Mouse (Mus musculus) cortical plate, adult 2 months (tissue): ENCODE data around the gene Ifne. TPM values are rescaled to one million over a fixed set of nuclear protein-coding genes. Genes with fewer than 3 reads are reported as not detected.
A peak's percentile ranks its signal among the peaks of the same experiment; 100 is the strongest.

Source experiments
- H3K27ac ChIP-seq: fragments of 200-500 bp; 2 replicates; pipeline ENCODE4 v1.5.1; 2012; ENCODE audit warnings: low read length, control low read depth, inconsistent platforms; ENCODE audit not compliant: insufficient read depth
- H3K4me1 ChIP-seq: fragments of 200-500 bp; 2 replicates; pipeline ENCODE4 v1.6.1; 2011; ENCODE audit warnings: low read length; ENCODE audit not compliant: control insufficient read depth, insufficient read depth
- H3K4me3 ChIP-seq: fragments of 200-500 bp; 2 replicates; pipeline ENCODE4 v1.5.1; 2011; ENCODE audit warnings: mild to moderate bottlenecking, low read length, control low read depth; ENCODE audit not compliant: insufficient read depth
- CTCF ChIP-seq: fragments of 200-500 bp; IDR thresholded peaks from 2 replicates; pipeline ENCODE4 v1.5.1; 2011; ENCODE audit warnings: mild to moderate bottlenecking, control low read depth, low read length; ENCODE audit not compliant: insufficient read depth; ENCODE audit errors: extremely low read depth
- POLR2A ChIP-seq: fragments of 200-500 bp; IDR thresholded peaks from 2 replicates; pipeline ENCODE4 v1.6.1; 2011; ENCODE audit warnings: mild to moderate bottlenecking, low read length, control low read depth; ENCODE audit not compliant: insufficient read depth; ENCODE audit errors: extremely low read depth
- polyA plus RNA-seq: library from polyadenylated mRNA; depleted of rRNA; stranded (reverse); fragments of >200 nt; gene quantifications from 2 replicates; pipeline ENCODE4 v1.2.3, GENCODE M21; 2012

Gene Ifne
- polyA plus RNA-seq, 1 experiment = not detected

- TF ChIP-seq CTCF = no peak
- no peak for TF ChIP-seq POLR2A
- H3K4me1 ChIP-seq = no peaks in the 10 kb centered on the region
- no peak overlapping the region for H3K27ac ChIP-seq
- H3K4me3 ChIP-seq = peak overlapping the region; percentile 28
Measured at GRCm38 (mm10) chr4:88867926-88868911, 11.8 kb downstream of the Ifne start.

- TF ChIP-seq CTCF = peak; percentile 93
- TF ChIP-seq POLR2A = no peak
- no peak overlapping the region for H3K27ac ChIP-seq
- no peaks in the 10 kb centered on the region for H3K4me1 ChIP-seq
- no peak overlapping the region; the same call in 1 of the 2 replicates for H3K4me3 ChIP-seq
Measured at GRCm38 (mm10) chr4:88867366-88867925, 12.6 kb downstream of the Ifne start.

GRCm38 (mm10) chr4:88865011-88865569 is 14.9 kb downstream of the Ifne start:
- H3K4me1 ChIP-seq = no peaks in the 10 kb centered on the region
- no peak overlapping the region for H3K4me3 ChIP-seq
- no peak overlapping the region for H3K27ac ChIP-seq
- TF ChIP-seq POLR2A (no peak), CTCF (no peak)

GRCm38 (mm10) chr4:88864599-88864998 is 15.4 kb downstream of the Ifne start:
- Histone ChIP-seq H3K4me1 (no peaks in the 10 kb centered on the region), H3K27ac (no peak overlapping the region), H3K4me3 (no peak overlapping the region)
- TF ChIP-seq POLR2A (no peak), CTCF (no peak)

GRCm38 (mm10) chr4:88863309-88863708 is 16.7 kb downstream of the Ifne start:
- Histone ChIP-seq H3K4me3 (no peak overlapping the region), H3K27ac (no peak overlapping the region), H3K4me1 (no peaks in the 10 kb centered on the region)
- TF ChIP-seq CTCF (no peak), POLR2A (no peak)

GRCm38 (mm10) chr4:88859214-88859613 is 20.8 kb downstream of the Ifne start:
- Histone ChIP-seq H3K27ac (no peak overlapping the region), H3K4me1 (no peaks in the 10 kb centered on the region), H3K4me3 (no peak overlapping the region)
- no peak for TF ChIP-seq CTCF
- no peak for TF ChIP-seq POLR2A

GRCm38 (mm10) chr4:88851026-88851763 is 28.8 kb downstream of the Ifne start:
- H3K4me3 ChIP-seq = no peak overlapping the region
- TF ChIP-seq CTCF (no peak), POLR2A (no peak)
- no peak overlapping the region for H3K27ac ChIP-seq
- no peaks in the 10 kb centered on the region for H3K4me1 ChIP-seq

GRCm38 (mm10) chr4:88849698-88850097 is 30.3 kb downstream of the Ifne start, which contains the start of gene Ifna1:
TSS of gene Ifna1 (plus strand) at chr4:88850087.
- Histone ChIP-seq H3K4me3 (no peak within 1 kb of the TSS), H3K27ac (no peak within 1 kb of the TSS), H3K4me1 (no peaks in the 10 kb centered on the region)
- TF ChIP-seq CTCF (no peak), POLR2A (no peak)

- TF ChIP-seq POLR2A = no peak
- TF ChIP-seq CTCF = 0 out of 2 replicates have a peak, but pooled peaks have one; percentile 5
- Histone ChIP-seq H3K4me1 (no peaks in the 10 kb centered on the region), H3K4me3 (no peak overlapping the region), H3K27ac (no peak overlapping the region)
Measured at GRCm38 (mm10) chr4:88845334-88845733, 34.7 kb downstream of the Ifne start.
